8 mouse cellular contexts compared by ENCODE assay signal in genomic region chr7:127273118-127273923, GRCm38 (mm10). TPM values are rescaled to one million over a fixed set of nuclear protein-coding genes. Genes with fewer than 3 reads are reported as not detected.
DNase-seq lines count a peak whose midpoint lies in the region; ATAC-seq and TF ChIP-seq lines count a peak whose summit lies in the region.

No protein-coding gene starts in this region.

- peaks cover 15% of the 10 kb centered on the region for H3K79me2 ChIP-seq in C2C12 (ENCODE audit: control insufficient read depth, insufficient read depth)

- peak overlapping the region; percentile 90 for H3ac ChIP-seq in C2C12 (ENCODE audit: control insufficient read depth, insufficient read length, low read depth)

- peaks cover 10% of the 10 kb centered on the region for H3K79me3 ChIP-seq in C2C12 (ENCODE audit: low read depth)

- H3K36me3 ChIP-seq in C2C12 (ENCODE audit: control insufficient read depth, insufficient read depth): no peaks in the 10 kb centered on the region
- H3K36me3 ChIP-seq in forebrain, postnatal 0 days (ENCODE audit: insufficient read depth): peaks cover 17% of the 10 kb centered on the region; the same call in 1 of the 2 replicates
- H3K36me3 ChIP-seq in midbrain, embryonic 13.5 days: peaks cover 20% of the 10 kb centered on the region

- TF ChIP-seq POLR2A in cerebellum, adult 2 months (IDR thresholded peaks at IDR 0.05; ENCODE audit: borderline replicate concordance, insufficient read depth, low read length): no peak

- peak overlapping the region; percentile 55 for H3K4me3 ChIP-seq in C2C12 (ENCODE audit: insufficient read depth, poor library complexity, severe bottlenecking)
- H3K4me3 ChIP-seq in cerebellum, adult 2 months (replicated peaks; ENCODE audit: insufficient read depth, low read depth, low read length): peak overlapping the region; percentile 76
- H3K4me3 ChIP-seq in forebrain, postnatal 0 days (ENCODE audit: low read depth, low read length): peak overlapping the region; percentile 84
- H3K4me3 ChIP-seq in midbrain, embryonic 13.5 days (replicated peaks): peak overlapping the region; percentile 72

- TF ChIP-seq CTCF in C2C12 (IDR thresholded peaks at IDR 0.05; ENCODE audit: control insufficient read depth, insufficient read depth, insufficient read length): no peak
- TF ChIP-seq CTCF in cerebellum, adult 2 months (IDR thresholded peaks at IDR 0.05; ENCODE audit: borderline replicate concordance, insufficient read depth, low read depth, low read length): no peak
- no peak for TF ChIP-seq CTCF in forebrain, postnatal 0 days (IDR thresholded peaks at IDR 0.05; ENCODE audit: low read depth)

- peak overlapping the region; percentile 81 for H3K4me2 ChIP-seq in forebrain, postnatal 0 days (ENCODE audit: low read depth)
- peak overlapping the region; percentile 95 for H3K4me2 ChIP-seq in midbrain, embryonic 13.5 days (replicated peaks)

- H3K9me3 ChIP-seq in forebrain, postnatal 0 days (ENCODE audit: low read length): 0 out of 2 replicates have a peak, but pooled peaks cover 3% of the 10 kb centered on the region
- no peaks in the 10 kb centered on the region for H3K9me3 ChIP-seq in midbrain, embryonic 13.5 days

- DNase-seq in gastrocnemius, adult 18-20 months (ENCODE audit: low spot score): peak; percentile 19
- no peak for DNase-seq in gastrocnemius, postnatal 25 days
- peak; percentile 43 to 58 for DNase-seq in cerebellum, adult 2 months
- DNase-seq in forebrain, postnatal 0 days: no peak
- peak; percentile 67 for DNase-seq in kidney, postnatal 10 days
- no peak for DNase-seq in left cerebral cortex, adult 18-20 months (ENCODE audit: low spot score in 2 of 2)

- peak overlapping the region; percentile 93 for H3K9ac ChIP-seq in forebrain, postnatal 0 days
- H3K9ac ChIP-seq in midbrain, embryonic 13.5 days (replicated peaks): peak overlapping the region; percentile 87

- H3K27me3 ChIP-seq in C2C12 (ENCODE audit: control insufficient read depth, insufficient read depth, insufficient read length): no peaks in the 10 kb centered on the region
- no peaks in the 10 kb centered on the region for H3K27me3 ChIP-seq in cerebellum, adult 2 months (ENCODE audit: control insufficient read depth, insufficient read depth, low read length)
- H3K27me3 ChIP-seq in forebrain, postnatal 0 days (ENCODE audit: insufficient read depth, low read length): no peaks in the 10 kb centered on the region
- H3K27me3 ChIP-seq in midbrain, embryonic 13.5 days: no peaks in the 10 kb centered on the region

- WGBS in cerebellum, adult 2 months: 4% methylated on average over 50 of the region's 50 CpGs
- WGBS in forebrain, postnatal 0 days: 18% methylated on average over 50 of the region's 50 CpGs
- WGBS in midbrain, embryonic 13.5 days: 17% methylated on average over 50 of the region's 50 CpGs

- peaks cover 9% of the 10 kb centered on the region for H3K4me1 ChIP-seq in cerebellum, adult 2 months (ENCODE audit: control insufficient read depth, insufficient read depth, low read length)
- H3K4me1 ChIP-seq in forebrain, postnatal 0 days (ENCODE audit: insufficient read depth): peaks cover 4% of the 10 kb centered on the region; the same call in 1 of the 2 replicates
- peaks cover 26% of the 10 kb centered on the region for H3K4me1 ChIP-seq in midbrain, embryonic 13.5 days (replicated peaks)

- H3K27ac ChIP-seq in cerebellum, adult 2 months (ENCODE audit: insufficient read depth, low read length): peak overlapping the region; percentile 57
- peak overlapping the region; percentile 80 for H3K27ac ChIP-seq in forebrain, postnatal 0 days (ENCODE audit: low read depth, low read length)
- H3K27ac ChIP-seq in midbrain, embryonic 13.5 days: peak overlapping the region; percentile 83

- ATAC-seq in forebrain, postnatal 0 days: peak; percentile 63
- peak; percentile 81 for ATAC-seq in midbrain, embryonic 13.5 days

TF ChIP-seq in C2C12, 6 proteins besides CTCF, POLR2A, EP300 and RAD21:
- TF ChIP-seq CEBPB (IDR thresholded peaks at IDR 0.05; ENCODE audit: low read depth) (no peak), MAX (IDR thresholded peaks at IDR 0.05) (no peak), MYOG (IDR thresholded peaks at IDR 0.05; ENCODE audit: control insufficient read depth, extremely low read depth, insufficient read length) (no peak), FOSL1 (IDR thresholded peaks at IDR 0.05; ENCODE audit: insufficient read depth, low read length, poor library complexity, severe bottlenecking) (no peak)

RNA-seq across cellular contexts. Expression of gene Sephs2, which starts 0.5 kb away (rescaled TPM):
- 10 to 100 TPM; 34.7 to 34.9 TPM for total RNA-seq in gastrocnemius, adult 18-20 months (2021)
- 10 to 100 TPM; 28.6 to 30.7 TPM for total RNA-seq in gastrocnemius, postnatal 25 days (2021)
- 41.4 TPM for polyA plus RNA-seq in C2C12 (2012; fragmentation: generic; extraction: Trizol)
- polyA plus RNA-seq in cerebellum, adult 2 months (2012; rRNA removed): 31.1 and 31.7 TPM in 2 replicates
- 73.0 and 78.0 TPM in 2 replicates for total RNA-seq in forebrain, postnatal 0 days (2014; rRNA removed)
- polyA plus RNA-seq in forebrain, postnatal 0 days (2015; fragmentation: Nextera tagmentation; extraction: Ambion mirVana): 82.4 and 83.5 TPM in 2 replicates
- 52.4 and 54.0 TPM in 2 replicates for polyA plus RNA-seq in midbrain, embryonic 13.5 days (2015; fragmentation: Nextera tagmentation; extraction: Ambion mirVana)
- 10 to 100 TPM; 33.4 to 35.8 TPM for total RNA-seq in left cerebral cortex, adult 18-20 months (2021)

RNA-seq across cellular contexts. Expression of gene Dctpp1, which starts 12.8 kb away (rescaled TPM):
- 10 to 100 TPM; 32.6 TPM for total RNA-seq in gastrocnemius, adult 18-20 months (2021)
- 10 to 100 TPM; 26.5 to 28.7 TPM for total RNA-seq in gastrocnemius, postnatal 25 days (2021)
- 226 TPM for polyA plus RNA-seq in C2C12 (2012; fragmentation: generic; extraction: Trizol)
- polyA plus RNA-seq in cerebellum, adult 2 months (2012; rRNA removed): 23.8 and 25.6 TPM in 2 replicates
- 90.8 and 122 TPM in 2 replicates for total RNA-seq in forebrain, postnatal 0 days (2014; rRNA removed)
- polyA plus RNA-seq in forebrain, postnatal 0 days (2015; fragmentation: Nextera tagmentation; extraction: Ambion mirVana): 138 and 183 TPM in 2 replicates
- polyA plus RNA-seq in midbrain, embryonic 13.5 days (2015; fragmentation: Nextera tagmentation; extraction: Ambion mirVana): 142 and 143 TPM in 2 replicates
- total RNA-seq in left cerebral cortex, adult 18-20 months (2021): 10 to 100 TPM; 20.8 to 23.2 TPM

RNA-seq across cellular contexts. Expression of gene Itgal, which starts 22.7 kb away (rescaled TPM):
- total RNA-seq in gastrocnemius, adult 18-20 months (2021): under 1 TPM; 0.21 to 0.33 TPM
- total RNA-seq in gastrocnemius, postnatal 25 days (2021): under 1 TPM; 0.26 to 0.40 TPM
- 0.07 TPM for polyA plus RNA-seq in C2C12 (2012; fragmentation: generic; extraction: Trizol)
- 0.87 and 1.4 TPM in 2 replicates for polyA plus RNA-seq in cerebellum, adult 2 months (2012; rRNA removed)
- total RNA-seq in forebrain, postnatal 0 days (2014; rRNA removed): 0.62 and 0.76 TPM in 2 replicates
- polyA plus RNA-seq in forebrain, postnatal 0 days (2015; fragmentation: Nextera tagmentation; extraction: Ambion mirVana): 0.56 and 0.59 TPM in 2 replicates
- polyA plus RNA-seq in midbrain, embryonic 13.5 days (2015; fragmentation: Nextera tagmentation; extraction: Ambion mirVana): 0.30 TPM in 2 replicates
- under 1 TPM; 0.42 to 0.86 TPM for total RNA-seq in left cerebral cortex, adult 18-20 months (2021)

RNA-seq across cellular contexts. Expression of gene Zfp771, which starts 29.2 kb away (rescaled TPM):
- total RNA-seq in gastrocnemius, adult 18-20 months (2021): 10 to 100 TPM; 19.7 to 21.1 TPM
- 10 to 100 TPM; 15.8 to 16.8 TPM for total RNA-seq in gastrocnemius, postnatal 25 days (2021)
- 38.0 TPM for polyA plus RNA-seq in C2C12 (2012; fragmentation: generic; extraction: Trizol)
- 88.7 and 95.4 TPM in 2 replicates for polyA plus RNA-seq in cerebellum, adult 2 months (2012; rRNA removed)
- total RNA-seq in forebrain, postnatal 0 days (2014; rRNA removed): 65.2 and 65.7 TPM in 2 replicates
- 75.1 and 75.9 TPM in 2 replicates for polyA plus RNA-seq in forebrain, postnatal 0 days (2015; fragmentation: Nextera tagmentation; extraction: Ambion mirVana)
- polyA plus RNA-seq in midbrain, embryonic 13.5 days (2015; fragmentation: Nextera tagmentation; extraction: Ambion mirVana): 50.5 and 59.7 TPM in 2 replicates
- total RNA-seq in left cerebral cortex, adult 18-20 months (2021): 10 to 100 TPM; 55.2 to 57.9 TPM

RNA-seq across cellular contexts. Expression of gene Sept1, which starts 40.4 kb away (rescaled TPM):
- total RNA-seq in gastrocnemius, adult 18-20 months (2021): 1 to 10 TPM; 1.0 to 1.3 TPM
- 1 to 10 TPM; 1.5 to 1.7 TPM for total RNA-seq in gastrocnemius, postnatal 25 days (2021)
- polyA plus RNA-seq in C2C12 (2012; fragmentation: generic; extraction: Trizol): 1.7 TPM
- polyA plus RNA-seq in cerebellum, adult 2 months (2012; rRNA removed): 11.3 and 12.5 TPM in 2 replicates
- total RNA-seq in forebrain, postnatal 0 days (2014; rRNA removed): 6.5 and 8.0 TPM in 2 replicates
- polyA plus RNA-seq in forebrain, postnatal 0 days (2015; fragmentation: Nextera tagmentation; extraction: Ambion mirVana): 5.6 and 6.7 TPM in 2 replicates
- polyA plus RNA-seq in midbrain, embryonic 13.5 days (2015; fragmentation: Nextera tagmentation; extraction: Ambion mirVana): 27.1 and 28.3 TPM in 2 replicates
- total RNA-seq in left cerebral cortex, adult 18-20 months (2021): 1 to 10 TPM; 4.4 to 4.5 TPM

Comparison
In these comparisons a context has a peak if more than half of its experiments do, and no peak if none do; other contexts are left out.
1. DNase-seq: peak in gastrocnemius, adult 18-20 months (single experiment), cerebellum, adult 2 months (2 of 2) and kidney, postnatal 10 days (single experiment); none in gastrocnemius, postnatal 25 days (single experiment), forebrain, postnatal 0 days (single experiment) and left cerebral cortex, adult 18-20 months (0 of 2).
2. Peak in every context shown above with its lines, with median percentiles within 50 percentile points of each other: H3K4me3 ChIP-seq and H3K27ac ChIP-seq.